Mouse (Mus musculus): Measurements from ENCODE around the gene Exoc2. TPM values are rescaled to one million over a fixed set of nuclear protein-coding genes. Genes with fewer than 3 reads are reported as not detected.

The Exoc2 gene
- total and polyA plus RNA-seq, 3 experiments = 6.9 to 46.6 (median 44.7) TPM

GRCm38 (mm10) chr13:30978224-30978623 lies 4.3 kb upstream of the Exoc2 start:
- ATAC-seq (ENCODE audit: extremely low read depth, insufficient number of reproducible peaks, low FRiP score, poor library complexity, severe bottlenecking) (no peak), DNase-seq (ENCODE audit: low spot score) (no peak)
- no peaks in the 10 kb centered on the region for H3K36me3 ChIP-seq (replicated peaks)
- TF ChIP-seq POLR2AphosphoS5 (IDR thresholded peaks at IDR 0.05; ENCODE audit: insufficient replicate concordance, low read depth, low read length) = no peak
- no peak for TF ChIP-seq GATA2 (IDR thresholded peaks at IDR 0.05; ENCODE audit: borderline replicate concordance, low read depth, low read length)
- TF ChIP-seq GATA1 (IDR thresholded peaks at IDR 0.05; ENCODE audit: borderline replicate concordance, low read length) = no peak
- TF ChIP-seq CTCF (IDR thresholded peaks at IDR 0.05; ENCODE audit: low read depth, low read length) = no peak
- no peak for TF ChIP-seq TAL1 (conservative IDR thresholded peaks at IDR 0.05; ENCODE audit: low read depth, low read length)
- H3K4me1 ChIP-seq (ENCODE audit: insufficient read depth, low read depth, low read length) = peaks cover 9% of the 10 kb centered on the region
- H3K9me3 ChIP-seq (replicated peaks) = no peaks in the 10 kb centered on the region
- H3K27me3 ChIP-seq (ENCODE audit: insufficient read depth, low read length) = peaks cover 17% of the 10 kb centered on the region
- no peak overlapping the region for H3K4me3 ChIP-seq (ENCODE audit: low read depth, low read length)

GRCm38 (mm10) chr13:30976536-30977084 lies 2.7 kb upstream of the Exoc2 start:
- ATAC-seq (ENCODE audit: extremely low read depth, insufficient number of reproducible peaks, low FRiP score, poor library complexity, severe bottlenecking) (no peak), DNase-seq (ENCODE audit: low spot score) (no peak)
- Histone ChIP-seq H3K36me3 (replicated peaks) (no peaks in the 10 kb centered on the region), H3K9me3 (replicated peaks) (no peaks in the 10 kb centered on the region), H3K4me3 (ENCODE audit: low read depth, low read length) (no peak overlapping the region), H3K27me3 (ENCODE audit: insufficient read depth, low read length) (peaks cover 17% of the 10 kb centered on the region), H3K4me1 (ENCODE audit: insufficient read depth, low read depth, low read length) (peaks cover 15% of the 10 kb centered on the region)
- TF ChIP-seq TAL1 (conservative IDR thresholded peaks at IDR 0.05; ENCODE audit: low read depth, low read length) = no peak
- no peak for TF ChIP-seq POLR2AphosphoS5 (IDR thresholded peaks at IDR 0.05; ENCODE audit: insufficient replicate concordance, low read depth, low read length)
- TF ChIP-seq GATA2 (IDR thresholded peaks at IDR 0.05; ENCODE audit: borderline replicate concordance, low read depth, low read length) = no peak
- no peak for TF ChIP-seq CTCF (IDR thresholded peaks at IDR 0.05; ENCODE audit: low read depth, low read length)
- TF ChIP-seq GATA1 (IDR thresholded peaks at IDR 0.05; ENCODE audit: borderline replicate concordance, low read length) = no peak

GRCm38 (mm10) chr13:30974247-30974630 lies 346 bp upstream of the Exoc2 start:
- H3K27me3 ChIP-seq (ENCODE audit: insufficient read depth, low read length) = peaks cover 13% of the 10 kb centered on the region
- ATAC-seq (ENCODE audit: extremely low read depth, insufficient number of reproducible peaks, low FRiP score, poor library complexity, severe bottlenecking) = no peak
- DNase-seq (ENCODE audit: low spot score) = no peak

GRCm38 (mm10) chr13:30972102-30972501 lies 1.8 kb downstream of the Exoc2 start:
- peaks cover 33% of the 10 kb centered on the region for H3K4me1 ChIP-seq (ENCODE audit: insufficient read depth, low read depth, low read length)
- H3K4me3 ChIP-seq (ENCODE audit: low read depth, low read length) = peak overlapping the region; percentile 4; the same call in 1 of the 2 replicates
- peak; percentile 63 for DNase-seq (ENCODE audit: low spot score)
- H3K27me3 ChIP-seq (ENCODE audit: insufficient read depth, low read length) = no peaks in the 10 kb centered on the region
- ATAC-seq (ENCODE audit: extremely low read depth, insufficient number of reproducible peaks, low FRiP score, poor library complexity, severe bottlenecking) = peak; percentile 70
- no peak for TF ChIP-seq CTCF (IDR thresholded peaks at IDR 0.05; ENCODE audit: low read depth, low read length)
- no peak for TF ChIP-seq GATA2 (IDR thresholded peaks at IDR 0.05; ENCODE audit: borderline replicate concordance, low read depth, low read length)
- no peak for TF ChIP-seq POLR2AphosphoS5 (IDR thresholded peaks at IDR 0.05; ENCODE audit: insufficient replicate concordance, low read depth, low read length)
- TF ChIP-seq TAL1 (conservative IDR thresholded peaks at IDR 0.05; ENCODE audit: low read depth, low read length) = no peak
- TF ChIP-seq GATA1 (IDR thresholded peaks at IDR 0.05; ENCODE audit: borderline replicate concordance, low read length) = no peak
- H3K36me3 ChIP-seq (replicated peaks) = peaks cover 16% of the 10 kb centered on the region
- H3K9me3 ChIP-seq (replicated peaks) = no peaks in the 10 kb centered on the region

More at GRCm38 (mm10) chr13:30974247-30974630, 346 bp upstream of the Exoc2 start:
- H3K9me3 ChIP-seq (replicated peaks) = no peaks in the 10 kb centered on the region
- H3K36me3 ChIP-seq (replicated peaks) = peaks cover 6% of the 10 kb centered on the region
- peaks cover 28% of the 10 kb centered on the region for H3K4me1 ChIP-seq (ENCODE audit: insufficient read depth, low read depth, low read length)
- peak overlapping the region; percentile 94 for H3K4me3 ChIP-seq (ENCODE audit: low read depth, low read length)
- TF ChIP-seq POLR2AphosphoS5 (IDR thresholded peaks at IDR 0.05; ENCODE audit: insufficient replicate concordance, low read depth, low read length) (no peak), TAL1 (conservative IDR thresholded peaks at IDR 0.05; ENCODE audit: low read depth, low read length) (no peak), GATA1 (IDR thresholded peaks at IDR 0.05; ENCODE audit: borderline replicate concordance, low read length) (no peak), CTCF (IDR thresholded peaks at IDR 0.05; ENCODE audit: low read depth, low read length) (no peak), GATA2 (IDR thresholded peaks at IDR 0.05; ENCODE audit: borderline replicate concordance, low read depth, low read length) (no peak)

DNA sequence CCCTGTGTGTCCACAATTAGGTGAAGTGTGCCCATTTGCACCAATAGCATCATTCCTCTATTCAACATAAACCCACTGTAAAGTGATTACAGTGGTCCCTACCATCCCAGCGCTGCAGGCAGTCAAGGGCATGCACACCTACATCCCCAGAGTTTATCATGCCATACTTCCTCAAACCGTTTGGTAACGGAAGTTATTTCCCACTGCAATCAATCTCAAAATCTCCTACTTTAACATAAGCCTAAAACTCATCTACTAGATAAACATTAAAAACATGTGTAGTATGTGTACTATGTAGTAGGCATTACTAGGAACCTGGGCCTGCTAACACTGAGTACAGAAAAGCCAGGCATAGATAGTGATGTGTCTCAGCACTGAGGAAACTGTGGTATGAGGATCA lies 2.8 kb downstream of the Exoc2 start:
- TF ChIP-seq TAL1 (conservative IDR thresholded peaks at IDR 0.05; ENCODE audit: low read depth, low read length) (no peak), POLR2AphosphoS5 (IDR thresholded peaks at IDR 0.05; ENCODE audit: insufficient replicate concordance, low read depth, low read length) (no peak), GATA1 (IDR thresholded peaks at IDR 0.05; ENCODE audit: borderline replicate concordance, low read length) (no peak), CTCF (IDR thresholded peaks at IDR 0.05; ENCODE audit: low read depth, low read length) (no peak)
- Histone ChIP-seq H3K36me3 (replicated peaks) (peaks cover 22% of the 10 kb centered on the region), H3K4me1 (ENCODE audit: insufficient read depth, low read depth, low read length) (peaks cover 33% of the 10 kb centered on the region), H3K4me3 (ENCODE audit: low read depth, low read length) (no peak overlapping the region), H3K27me3 (ENCODE audit: insufficient read depth, low read length) (no peaks in the 10 kb centered on the region), H3K9me3 (replicated peaks) (no peaks in the 10 kb centered on the region)
- DNase-seq (ENCODE audit: low spot score) (no peak), ATAC-seq (ENCODE audit: extremely low read depth, insufficient number of reproducible peaks, low FRiP score, poor library complexity, severe bottlenecking) (no peak)

DNA sequence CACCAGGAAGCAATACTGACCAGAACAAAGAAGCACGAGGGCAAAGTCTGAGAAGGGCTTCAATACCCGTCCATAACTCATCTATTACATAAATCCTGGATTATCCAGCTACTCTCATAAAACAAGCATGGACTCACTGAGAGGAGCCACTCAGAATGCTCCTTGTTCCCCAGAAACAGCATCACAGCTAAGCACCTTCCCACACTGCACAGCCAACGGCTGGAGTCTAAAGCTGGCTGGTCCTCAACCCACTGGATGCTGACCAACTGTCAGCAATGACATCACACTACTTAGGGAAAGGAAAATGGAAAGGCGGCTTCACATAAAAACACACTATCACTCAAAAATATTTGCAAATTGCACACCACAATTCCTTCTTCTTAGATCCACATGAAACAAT lies 5.6 kb downstream of the Exoc2 start:
- no peak for DNase-seq (ENCODE audit: low spot score)
- peaks cover 25% of the 10 kb centered on the region for H3K4me1 ChIP-seq (ENCODE audit: insufficient read depth, low read depth, low read length)
- ATAC-seq (ENCODE audit: extremely low read depth, insufficient number of reproducible peaks, low FRiP score, poor library complexity, severe bottlenecking) = no peak

More for the DNA sequence above, 5.6 kb downstream of the Exoc2 start:
- TF ChIP-seq TAL1 (conservative IDR thresholded peaks at IDR 0.05; ENCODE audit: low read depth, low read length) (no peak), CTCF (IDR thresholded peaks at IDR 0.05; ENCODE audit: low read depth, low read length) (no peak), POLR2AphosphoS5 (IDR thresholded peaks at IDR 0.05; ENCODE audit: insufficient replicate concordance, low read depth, low read length) (no peak), GATA2 (IDR thresholded peaks at IDR 0.05; ENCODE audit: borderline replicate concordance, low read depth, low read length) (no peak), GATA1 (IDR thresholded peaks at IDR 0.05; ENCODE audit: borderline replicate concordance, low read length) (no peak)
- Histone ChIP-seq H3K36me3 (replicated peaks) (peaks cover 37% of the 10 kb centered on the region), H3K9me3 (replicated peaks) (no peaks in the 10 kb centered on the region), H3K27me3 (ENCODE audit: insufficient read depth, low read length) (no peaks in the 10 kb centered on the region), H3K4me3 (ENCODE audit: low read depth, low read length) (no peak overlapping the region)
